Mouse (Mus musculus) mouse trophoblast stem cell (cell line): ENCODE results near the gene Rpl36-ps4.

Experiments
- in situ Hi-C, 2 experiments: fragments of 300-500 bp; cut with MseI, MboI; formaldehyde crosslinking; loops; 2 replicates in 1 of 2; 3 replicates in 1 of 2; pipeline ENCODE4 v1.15.1; 2025

Gene Rpl36-ps4

GRCm38 (mm10) chr17:87920677-87921076 is at the start of gene Rpl36-ps4:
Rpl36-ps4 (plus strand) TSS chr17:87920977.
- in situ Hi-C loops, result no loop called here

- in situ Hi-C loops, result no loop called here
These were observed 49.2 kb upstream of the Rpl36-ps4 start for GRCm38 (mm10) chr17:87871461-87872126.

- in situ Hi-C loops, result no loop called here
These were observed 48.5 kb upstream of the Rpl36-ps4 start for GRCm38 (mm10) chr17:87872286-87872685.

GRCm38 (mm10) chr17:87873456-87873855 is 47.3 kb upstream of the Rpl36-ps4 start:
- in situ Hi-C loops, result no loop called here

GRCm38 (mm10) chr17:87873943-87874342 is 46.8 kb upstream of the Rpl36-ps4 start:
- in situ Hi-C loops, result no loop called here

- in situ Hi-C loops, result loop anchor here in 1 of 2 experiments (5.0 kb wide), 1 partner anchor 103 kb away; no protein-coding TSS in a partner anchor
These were observed 45.3 kb upstream of the Rpl36-ps4 start for GRCm38 (mm10) chr17:87875346-87875920.

GRCm38 (mm10) chr17:87876295-87877000 is 44.3 kb upstream of the Rpl36-ps4 start:
- in situ Hi-C loops, result loop anchor here in 1 of 2 experiments (5.0 kb wide), 1 partner anchor 104 kb away; no protein-coding TSS in a partner anchor

GRCm38 (mm10) chr17:87877207-87878073 is 43.3 kb upstream of the Rpl36-ps4 start:
- in situ Hi-C loops, result loop anchor here in 1 of 2 experiments (5.0 kb wide), 1 partner anchor 105 kb away; no protein-coding TSS in a partner anchor

GRCm38 (mm10) chr17:87878556-87879483 is 42.0 kb upstream of the Rpl36-ps4 start:
- in situ Hi-C loops, result loop anchor here in 1 of 2 experiments (5.0 kb wide), 1 partner anchor 107 kb away; no protein-coding TSS in a partner anchor

GRCm38 (mm10) chr17:87879484-87880225 is 41.1 kb upstream of the Rpl36-ps4 start:
- in situ Hi-C loops, result loop anchor here (5.0 kb wide), 2 partner anchors 68 to 107 kb away; no protein-coding TSS in a partner anchor

- in situ Hi-C loops, result loop anchor here (5.0 kb wide), 1 partner anchor 65 kb away; no protein-coding TSS in a partner anchor
These were observed 38.2 kb upstream of the Rpl36-ps4 start for GRCm38 (mm10) chr17:87882594-87882993.

- in situ Hi-C loops, result no loop called here
These were observed 23.6 kb upstream of the Rpl36-ps4 start for GRCm38 (mm10) chr17:87897175-87897574.

GRCm38 (mm10) chr17:87900677-87901076 is 20.1 kb upstream of the Rpl36-ps4 start:
- in situ Hi-C loops, result no loop called here

- in situ Hi-C loops, result no loop called here
These were observed 19.6 kb upstream of the Rpl36-ps4 start for GRCm38 (mm10) chr17:87901163-87901562.

GRCm38 (mm10) chr17:87903213-87903612 is 17.6 kb upstream of the Rpl36-ps4 start:
- in situ Hi-C loops, result no loop called here

GRCm38 (mm10) chr17:87903725-87904124 is 17.1 kb upstream of the Rpl36-ps4 start:
- in situ Hi-C loops, result no loop called here

GRCm38 (mm10) chr17:87915386-87915785 is 5.4 kb upstream of the Rpl36-ps4 start:
- in situ Hi-C loops, result no loop called here

GRCm38 (mm10) chr17:87918121-87918520 is 2.7 kb upstream of the Rpl36-ps4 start:
- in situ Hi-C loops, result no loop called here

GRCm38 (mm10) chr17:87934326-87934725 is 13.5 kb downstream of the Rpl36-ps4 start:
- in situ Hi-C loops, result no loop called here
